Comparison of ENCODE assay signal across 8 mouse cellular contexts in the genomic region with DNA sequence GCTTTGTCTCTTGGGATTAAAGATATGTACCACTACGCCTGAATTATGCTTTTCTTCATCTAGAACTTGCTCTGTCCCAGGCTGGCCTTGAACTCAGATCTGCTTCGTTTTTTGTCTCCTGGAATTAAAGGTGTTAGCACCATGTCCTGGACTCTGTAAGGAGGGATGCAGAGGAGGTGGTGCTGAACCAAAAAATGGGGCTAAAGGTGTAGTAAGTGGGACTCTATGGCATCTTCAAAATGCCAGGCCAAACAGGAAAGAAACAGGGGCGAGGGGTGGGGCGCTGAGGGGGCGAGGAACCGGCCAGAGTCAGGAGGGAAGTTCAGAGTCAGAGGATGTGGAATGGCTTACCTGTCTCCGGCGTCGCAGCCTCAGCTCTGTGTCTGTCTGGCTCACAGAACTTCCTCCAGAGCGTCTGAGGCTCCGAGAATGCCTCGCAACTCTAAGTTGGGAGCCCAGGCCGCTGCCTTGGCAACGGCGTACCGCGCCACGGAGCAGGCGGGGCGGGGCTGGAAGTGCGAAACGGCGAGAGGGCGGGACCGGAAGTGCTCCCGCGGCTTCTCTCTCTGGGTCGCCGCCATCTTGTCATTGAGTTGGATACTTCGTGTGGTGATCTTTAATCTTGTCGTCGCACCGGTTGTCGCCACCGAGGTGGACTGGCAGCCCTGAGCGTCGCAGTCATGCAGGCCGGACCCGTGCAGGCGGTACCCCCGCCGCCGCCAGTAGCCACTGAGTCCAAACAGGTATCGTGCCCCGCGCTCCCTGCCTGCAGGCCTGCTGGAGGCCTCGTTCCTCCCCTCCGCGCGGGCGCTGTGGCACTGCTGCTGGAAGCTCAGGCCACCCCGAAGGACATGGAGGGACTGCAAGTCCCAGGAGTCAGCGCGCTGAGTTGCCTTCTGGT. TPM values are rescaled to one million over a fixed set of nuclear protein-coding genes. Genes with fewer than 3 reads are reported as not detected.
A peak's percentile ranks its signal among the peaks of the same experiment; 100 is the strongest.
DNase-seq lines count a peak whose midpoint lies in the region; ATAC-seq lines count a peak whose summit lies in the region.

A gene (minus strand): TSS at position 486 of the 901 bp plus-strand sequence.
A gene (plus strand): TSS at position 543 of the 901 bp plus-strand sequence.

- H3K79me2 ChIP-seq in macrophage (ENCODE audit: inconsistent target), result peaks cover 45% of the 10 kb centered on the region

- peaks cover 9% of the 10 kb centered on the region; the same call in 1 of the 2 replicates for H3K36me3 ChIP-seq in hindbrain, embryonic 16.5 days (ENCODE audit: control insufficient read depth, insufficient read depth, low read length)
- H3K36me3 ChIP-seq in macrophage (ENCODE audit: inconsistent target), result peaks cover 24% of the 10 kb centered on the region; the same call in 1 of the 2 replicates

- H3K4me2 ChIP-seq in hindbrain, embryonic 16.5 days (ENCODE audit: low read length), result peak within 1 kb of the TSS; percentile 75

- peak within 1 kb of the TSS; percentile 90 for H3K9ac ChIP-seq in hindbrain, embryonic 16.5 days (ENCODE audit: low read depth, low read length)

- H3K27me3 ChIP-seq in hindbrain, embryonic 16.5 days (replicated peaks; ENCODE audit: control insufficient read depth, insufficient read depth, low read length), result no peaks in the 10 kb centered on the region

- H3K9me3 ChIP-seq in hindbrain, embryonic 16.5 days (ENCODE audit: control insufficient read depth, low read length), result no peaks in the 10 kb centered on the region

- peak; percentile 96 for DNase-seq in T-cell, adult 2 months (ENCODE audit: low spot score)
- DNase-seq in cerebellum, postnatal 36 days, result peak; percentile 94
- DNase-seq in gastrocnemius, adult 18-20 months (ENCODE audit: low spot score), result peak; percentile 96
- peak; percentile 93 to 96 for DNase-seq in left cerebral cortex, adult 18-20 months (ENCODE audit: low spot score in 2 of 2)
- DNase-seq in right cerebral cortex, adult 18-20 months, result peak; percentile 96
- peak; percentile 71 for DNase-seq in urinary bladder, postnatal 10 days (ENCODE audit: low spot score)

- peaks cover 39% of the 10 kb centered on the region for H3K4me1 ChIP-seq in hindbrain, embryonic 16.5 days (ENCODE audit: control insufficient read depth, insufficient read depth, low read depth, low read length)

- peak within 1 kb of the TSS; percentile 86 for H3K4me3 ChIP-seq in hindbrain, embryonic 16.5 days (ENCODE audit: low read length)
- peak within 1 kb of the TSS; percentile 75 for H3K4me3 ChIP-seq in macrophage (ENCODE audit: inconsistent target)

- peak; percentile 98 for ATAC-seq in hindbrain, embryonic 16.5 days

- 2% methylated on average over 45 of the region's 54 CpGs for WGBS in hindbrain, embryonic 16.5 days
- 2% methylated on average over 54 of the region's 54 CpGs for WGBS in macrophage (ENCODE audit: missing documents)

- H3K27ac ChIP-seq in hindbrain, embryonic 16.5 days (ENCODE audit: low read depth, low read length), result peak within 1 kb of the TSS; percentile 95
- peak within 1 kb of the TSS; percentile 33 for H3K27ac ChIP-seq in macrophage

RNA-seq across cellular contexts. Expression of the first gene that starts in this region (rescaled TPM):
- total RNA-seq in gastrocnemius, adult 18-20 months (2021), result 1 to 10 TPM; 1.8 to 1.9 TPM
- polyA plus RNA-seq in hindbrain, embryonic 16.5 days (2015; fragmentation: Nextera tagmentation; extraction: Ambion mirVana), result 9.1 and 10.9 TPM in 2 replicates
- total RNA-seq in left cerebral cortex, adult 18-20 months (2021), result 10 to 100 TPM; 16.6 to 17.6 TPM
- 1 to 10 TPM; 1.6 to 7.5 (median 5.4) TPM for total RNA-seq in macrophage (2018; cell fraction: chromatin; rRNA removed)
- 1 to 10 TPM in 9 of 26 experiments, under 1 TPM in 17; 0.38 to 1.4 (median 0.79) TPM for total RNA-seq in macrophage (2018; cell fraction: cytosol; rRNA removed)
- 1 to 10 TPM; 1.6 to 7.6 (median 3.6) TPM for total RNA-seq in macrophage (2018; cell fraction: nucleus; rRNA removed)
- polyA plus RNA-seq in macrophage (2018), result 0.62 to 1.1 TPM (median 1.0 TPM) in 3 replicates

RNA-seq across cellular contexts. Expression of the second gene that starts in this region (rescaled TPM):
- 10 to 100 TPM; 15.0 to 18.6 TPM for total RNA-seq in gastrocnemius, adult 18-20 months (2021)
- polyA plus RNA-seq in hindbrain, embryonic 16.5 days (2015; fragmentation: Nextera tagmentation; extraction: Ambion mirVana), result 38.7 and 52.4 TPM in 2 replicates
- total RNA-seq in left cerebral cortex, adult 18-20 months (2021), result 10 to 100 TPM; 73.1 to 74.1 TPM
- 10 to 100 TPM in 25 of 26 experiments, 1 to 10 TPM in 1; 8.0 to 47.6 (median 27.0) TPM for total RNA-seq in macrophage (2018; cell fraction: chromatin; rRNA removed)
- total RNA-seq in macrophage (2018; cell fraction: cytosol; rRNA removed), result 10 to 100 TPM; 17.8 to 30.3 (median 26.7) TPM
- 10 to 100 TPM; 10.2 to 39.1 (median 18.5) TPM for total RNA-seq in macrophage (2018; cell fraction: nucleus; rRNA removed)
- polyA plus RNA-seq in macrophage (2018), result 22.6 to 31.7 TPM (median 29.8 TPM) in 3 replicates

Comparison
In these comparisons a context has a peak if more than half of its experiments do, and no peak if none do; other contexts are left out.
1. Peak in every context shown above with its lines: DNase-seq, ATAC-seq, H3K4me3 ChIP-seq and H3K27ac ChIP-seq.
2. RNA of the first gene that starts in this region (total RNA-seq): 16.6 to 17.6 TPM in left cerebral cortex, adult 18-20 months; 1.8 to 1.9 TPM in gastrocnemius, adult 18-20 months; every median in the first group is over 4 times any median in the second.